Mouse (Mus musculus) hindbrain, embryonic 14.5 days (tissue): Measurements from ENCODE around the gene Rimbp2. TPM values are rescaled to one million over a fixed set of nuclear protein-coding genes. Genes with fewer than 3 reads are reported as not detected.

ENCODE experiments used
- ATAC-seq: fragments of 200-750 bp; cut with Nextera tagmentation; 2 replicates; pipeline ENCODE4 v1.8.0; 2017; ENCODE audit warnings: moderate number of reproducible peaks, mild to moderate bottlenecking, moderate TSS enrichment, moderate library complexity; ENCODE audit not compliant: low FRiP score
- DNase-seq: peaks from one replicate; pipeline ENCODE4 v3.0.0-alpha.2; 2015; ENCODE audit warnings: low spot score
- H3K27ac ChIP-seq: fragments of 300-500 bp; sonication (generic); 2 replicates; pipeline ENCODE4 v1.5.1; 2014; ENCODE audit warnings: mild to moderate bottlenecking, moderate library complexity
- H3K27me3 ChIP-seq: fragments of 300-500 bp; sonication (generic); 2 replicates; pipeline ENCODE4 v1.6.1; 2014; ENCODE audit warnings: mild to moderate bottlenecking, low read length, mixed read lengths; ENCODE audit not compliant: control insufficient read depth, insufficient read depth
- H3K36me3 ChIP-seq: fragments of 300-500 bp; sonication (generic); replicated peaks from 2 replicates; pipeline ENCODE4 v1.6.1; 2014; ENCODE audit not compliant: control insufficient read depth, insufficient read depth
- H3K4me1 ChIP-seq: fragments of 300-500 bp; sonication (generic); replicated peaks from 2 replicates; pipeline ENCODE4 v1.6.1; 2014; ENCODE audit warnings: antibody characterized with exemption, low read length, mixed read lengths; ENCODE audit not compliant: control insufficient read depth, insufficient read depth
- H3K4me2 ChIP-seq: fragments of 300-500 bp; sonication (generic); replicated peaks from 2 replicates; pipeline ENCODE4 v1.6.1; 2014; ENCODE audit warnings: mild to moderate bottlenecking, moderate library complexity
- H3K4me3 ChIP-seq: fragments of 300-500 bp; sonication (generic); replicated peaks from 2 replicates; pipeline ENCODE4 v1.5.1; 2014; ENCODE audit warnings: mild to moderate bottlenecking, low read length
- H3K9ac ChIP-seq: fragments of 300-500 bp; sonication (generic); 2 replicates; pipeline ENCODE4 v1.6.1; 2014
- H3K9me3 ChIP-seq: fragments of 300-500 bp; sonication (generic); 2 replicates; pipeline ENCODE4 v1.6.1; 2016; ENCODE audit warnings: low read length; ENCODE audit not compliant: control insufficient read depth
- WGBS: fragments of 180-500 bp; shearing (Covaris S2); extraction: QIAGEN DNeasy Blood & Tissue Kit; methylation state at CpG from one replicate; pipeline ENCODE4 v1.1.7; 2014; 5-methylcytosine and 5-hydroxymethylcytosine counted together
- polyA plus RNA-seq: library from polyadenylated mRNA; unstranded; fragments of >200 nt; fragmentation: Nextera tagmentation; extraction: Ambion mirVana; gene quantifications from 2 replicates; pipeline ENCODE4 v1.2.1, GENCODE M21; 2014

Gene Rimbp2
- 8.1 and 8.9 TPM in 2 replicates for polyA plus RNA-seq

DNA sequence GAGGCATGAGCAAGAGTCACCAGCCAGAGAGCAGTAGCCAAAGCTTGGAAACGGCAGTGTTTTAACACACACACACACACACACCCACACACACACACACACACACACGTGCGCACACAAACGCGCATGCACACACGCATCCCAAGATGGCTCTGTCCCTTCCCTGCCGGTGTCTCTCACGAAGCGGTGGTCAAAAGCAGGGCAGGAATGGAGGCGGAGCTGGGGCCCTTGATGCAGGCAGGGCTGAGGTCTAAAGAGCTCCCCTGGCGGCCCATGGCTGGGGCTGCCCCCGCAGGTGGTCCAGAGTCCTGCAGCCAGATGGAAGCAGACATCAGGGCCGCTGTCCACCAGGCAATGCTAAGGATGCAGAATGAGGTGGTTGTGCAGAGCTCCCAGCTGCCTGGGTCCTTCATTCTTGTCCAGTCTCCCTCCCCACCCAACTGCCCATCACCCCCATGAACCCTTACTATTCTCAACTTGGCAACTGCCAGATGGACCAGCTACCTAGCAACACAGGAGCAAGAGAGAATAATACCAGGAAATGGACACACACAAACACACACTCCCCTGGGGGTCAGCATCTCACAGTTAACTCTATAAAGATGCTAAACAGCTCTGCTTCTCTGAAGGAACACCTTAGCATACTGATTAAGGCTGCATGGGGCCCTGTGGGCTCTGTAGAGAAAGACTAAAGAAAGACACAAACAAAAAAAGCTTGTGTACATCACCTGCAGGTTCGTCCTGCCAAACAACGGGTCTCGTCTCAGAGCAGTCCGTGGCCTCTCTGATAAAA, at the start of gene Rimbp2:
Gene Rimbp2 (minus strand): TSS at position 209 of the 793 bp plus-strand sequence.
- Histone ChIP-seq H3K36me3 (no peaks in the 10 kb centered on the region), H3K4me1 (peaks cover 12% of the 10 kb centered on the region; the same call in 1 of the 2 replicates), H3K27me3 (no peaks in the 10 kb centered on the region), H3K4me3 (peak within 1 kb of the TSS; percentile 52), H3K4me2 (peak within 1 kb of the TSS; percentile 78), H3K27ac (peak within 1 kb of the TSS; percentile 91), H3K9me3 (peaks cover 7% of the 10 kb centered on the region; the same call in 1 of the 2 replicates), H3K9ac (peak within 1 kb of the TSS; percentile 85)
- WGBS, result 5% methylated on average over 17 of the region's 17 CpGs
- peak; percentile 75 for ATAC-seq
- DNase-seq, result peak; percentile 70

DNA sequence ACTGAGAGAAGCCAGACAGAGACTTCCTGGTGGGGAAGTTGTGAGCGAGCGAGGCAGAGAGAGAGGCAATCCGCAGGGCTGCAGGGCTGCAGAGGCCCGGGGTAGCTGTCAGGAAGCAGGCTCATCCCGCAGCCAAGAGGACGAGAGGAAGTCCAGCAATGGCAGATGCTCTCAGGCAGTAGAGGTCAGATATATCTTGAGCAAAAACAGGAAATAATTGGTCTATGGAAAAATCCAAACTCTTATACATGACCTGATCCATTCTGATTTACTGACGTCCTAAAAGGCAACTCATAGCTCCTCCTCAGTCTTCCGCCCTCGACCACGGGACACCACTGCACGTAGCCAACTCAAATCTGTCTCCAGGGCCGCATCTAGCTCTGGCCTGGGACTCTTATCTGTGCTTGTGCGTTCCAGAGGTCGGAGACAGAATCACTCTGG, 49.3 kb upstream of the Rimbp2 start:
- Histone ChIP-seq H3K4me3 (no peak overlapping the region), H3K9me3 (no peaks in the 10 kb centered on the region), H3K4me2 (no peak overlapping the region), H3K4me1 (peaks cover 17% of the 10 kb centered on the region), H3K36me3 (peaks cover 8% of the 10 kb centered on the region; the same call in 1 of the 2 replicates), H3K27ac (no peak overlapping the region), H3K9ac (no peak overlapping the region), H3K27me3 (no peaks in the 10 kb centered on the region)
- ATAC-seq (no peak), DNase-seq (no peak)
- 56% methylated on average over 14 of the region's 14 CpGs for WGBS

DNA sequence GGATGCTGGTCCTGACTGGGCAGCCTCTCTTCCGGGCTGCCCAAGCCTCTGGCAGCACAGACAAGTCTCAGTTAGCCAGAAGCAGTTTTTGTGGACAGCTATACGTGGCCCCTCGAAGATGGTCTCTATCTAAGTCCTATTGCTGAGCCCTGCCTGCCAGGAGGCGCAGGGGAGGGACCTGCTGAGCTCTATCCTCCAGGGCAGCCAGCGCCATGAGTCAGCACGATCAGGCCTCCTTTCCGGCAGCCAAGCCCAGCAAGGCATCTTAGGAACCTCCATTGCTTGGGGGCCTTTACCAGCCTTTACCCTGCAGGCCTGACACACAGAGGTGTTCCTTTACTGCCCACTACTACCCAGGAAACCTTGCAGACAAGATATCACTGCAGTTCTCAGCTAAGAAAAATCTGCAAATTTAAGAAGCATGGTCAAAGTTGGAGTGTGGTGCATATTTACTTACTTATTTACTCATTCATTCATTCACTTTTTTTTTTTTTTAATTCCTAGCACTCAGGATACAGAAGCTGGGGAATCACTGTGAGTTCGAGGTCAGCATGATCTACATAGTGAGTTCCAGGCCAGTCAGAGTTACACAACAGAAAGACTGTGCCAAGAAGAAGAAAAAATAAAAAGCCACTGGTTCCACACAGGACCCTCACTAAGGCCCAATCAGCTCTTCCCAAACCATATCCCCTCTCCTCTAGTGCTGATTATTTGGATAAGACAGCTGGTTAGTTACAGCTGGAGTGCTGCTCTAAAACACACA, 47.6 kb upstream of the Rimbp2 start:
- 46% methylated on average over 8 of the region's 8 CpGs for WGBS
- Histone ChIP-seq H3K27me3 (no peaks in the 10 kb centered on the region), H3K4me2 (no peak overlapping the region), H3K4me1 (0 out of 2 replicates have a peak, but pooled peaks cover 7% of the 10 kb centered on the region), H3K27ac (no peak overlapping the region), H3K9me3 (no peaks in the 10 kb centered on the region), H3K4me3 (no peak overlapping the region), H3K36me3 (peaks cover 8% of the 10 kb centered on the region), H3K9ac (no peak overlapping the region; the same call in 1 of the 2 replicates)
- ATAC-seq, result no peak
- DNase-seq, result no peak

DNA sequence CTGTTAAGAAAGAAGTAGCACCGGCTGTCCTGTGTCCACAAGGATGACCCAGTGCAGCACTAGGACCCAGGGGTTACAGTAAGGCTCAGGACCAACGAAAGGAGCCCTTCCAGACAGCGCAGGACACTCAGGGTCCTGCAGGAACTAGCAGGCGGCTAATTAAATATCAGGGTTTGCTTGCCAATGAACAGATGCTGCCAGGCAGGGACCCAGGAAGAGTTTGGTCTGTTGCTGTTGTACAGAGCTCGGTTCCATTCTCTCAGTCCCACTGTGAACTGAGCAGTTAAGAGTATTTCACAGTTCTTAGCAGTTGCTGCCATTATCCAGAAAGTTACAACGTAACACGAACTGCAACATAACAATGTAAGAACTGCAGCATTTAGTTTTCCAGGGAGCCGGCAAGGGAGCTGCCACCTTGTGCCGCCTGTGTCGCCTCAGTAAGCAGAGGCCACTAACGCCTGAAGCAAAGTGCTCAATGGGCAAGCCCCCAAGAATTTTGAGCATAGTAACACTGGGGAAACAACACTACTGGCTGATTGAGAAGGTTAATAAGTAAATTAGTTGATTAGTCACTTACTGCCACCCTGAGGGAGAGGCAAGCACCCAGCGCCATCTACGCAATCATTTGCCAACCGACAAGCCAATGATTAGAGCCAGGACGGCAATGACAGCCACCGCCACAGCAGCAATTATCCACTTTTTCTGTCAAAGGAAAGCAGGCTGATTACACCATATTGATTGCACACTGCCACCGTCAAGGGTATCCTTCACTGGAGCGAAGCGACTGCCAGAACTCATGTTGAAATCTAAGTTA, 34.1 kb upstream of the Rimbp2 start:
- peaks cover 47% of the 10 kb centered on the region for H3K36me3 ChIP-seq
- 69% methylated on average over 19 of the region's 19 CpGs for WGBS
- H3K27me3 ChIP-seq, result no peaks in the 10 kb centered on the region

DNA sequence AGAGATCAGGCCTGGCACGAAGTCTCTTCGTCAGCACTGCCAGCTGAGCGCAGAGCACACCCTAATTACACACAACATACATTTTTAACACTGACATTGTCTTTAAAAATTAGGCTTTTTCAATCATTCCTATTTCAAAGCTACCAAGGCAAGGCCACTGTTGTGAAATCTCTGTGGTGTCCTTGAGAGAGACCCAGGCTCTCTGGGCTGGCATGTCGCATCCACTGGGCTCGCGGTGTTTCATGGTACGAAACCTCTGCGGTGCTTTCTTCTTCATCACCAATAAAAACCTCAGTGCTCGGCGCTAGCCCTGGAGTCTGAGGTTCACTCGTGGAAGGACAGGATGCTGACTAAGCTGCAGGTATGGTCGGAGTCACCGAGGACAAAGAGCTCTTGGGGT, 32.7 kb upstream of the Rimbp2 start:
- DNase-seq (no peak), ATAC-seq (no peak)
- H3K4me1 ChIP-seq, result no peaks in the 10 kb centered on the region
- no peak overlapping the region for H3K4me3 ChIP-seq
- no peaks in the 10 kb centered on the region for H3K9me3 ChIP-seq
- 81% methylated on average over 13 of the region's 13 CpGs for WGBS
- no peak overlapping the region for H3K9ac ChIP-seq
- H3K27ac ChIP-seq, result no peak overlapping the region
- no peaks in the 10 kb centered on the region for H3K27me3 ChIP-seq
- peaks cover 33% of the 10 kb centered on the region for H3K36me3 ChIP-seq
- H3K4me2 ChIP-seq, result no peak overlapping the region

More for the DNA sequence above, 34.1 kb upstream of the Rimbp2 start:
- Histone ChIP-seq H3K4me3 (no peak overlapping the region), H3K9me3 (no peaks in the 10 kb centered on the region), H3K9ac (no peak overlapping the region), H3K27ac (no peak overlapping the region), H3K4me2 (no peak overlapping the region), H3K4me1 (no peaks in the 10 kb centered on the region)
- peak; percentile 42 for DNase-seq
- no peak for ATAC-seq

DNA sequence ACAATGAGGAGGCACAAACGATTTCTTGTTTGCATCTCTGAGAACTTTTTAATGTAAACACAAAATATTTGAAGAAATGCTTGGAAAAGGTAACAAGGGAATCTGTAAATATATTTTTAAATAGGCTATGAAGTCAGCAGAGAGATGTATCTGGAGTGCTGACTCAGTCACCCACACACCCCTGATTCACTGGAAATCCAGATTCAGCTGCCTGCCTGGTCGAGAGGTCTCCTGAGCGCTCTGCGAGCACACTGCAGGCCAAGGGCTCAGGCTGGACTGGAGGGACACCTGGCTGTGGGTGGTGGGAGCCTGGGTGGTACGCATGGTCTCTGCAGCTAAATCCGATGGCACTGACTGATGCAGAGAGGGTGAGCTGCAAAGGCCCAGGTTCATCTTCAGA, 31.2 kb upstream of the Rimbp2 start:
- no peak overlapping the region for H3K4me2 ChIP-seq
- peaks cover 21% of the 10 kb centered on the region for H3K36me3 ChIP-seq
- H3K27ac ChIP-seq, result no peak overlapping the region
- WGBS, result 92% methylated on average over 6 of the region's 6 CpGs
- H3K27me3 ChIP-seq, result no peaks in the 10 kb centered on the region
- H3K9ac ChIP-seq, result no peak overlapping the region
- H3K4me3 ChIP-seq, result no peak overlapping the region
- no peak for DNase-seq
- no peaks in the 10 kb centered on the region for H3K9me3 ChIP-seq
- ATAC-seq, result no peak
- no peaks in the 10 kb centered on the region for H3K4me1 ChIP-seq

DNA sequence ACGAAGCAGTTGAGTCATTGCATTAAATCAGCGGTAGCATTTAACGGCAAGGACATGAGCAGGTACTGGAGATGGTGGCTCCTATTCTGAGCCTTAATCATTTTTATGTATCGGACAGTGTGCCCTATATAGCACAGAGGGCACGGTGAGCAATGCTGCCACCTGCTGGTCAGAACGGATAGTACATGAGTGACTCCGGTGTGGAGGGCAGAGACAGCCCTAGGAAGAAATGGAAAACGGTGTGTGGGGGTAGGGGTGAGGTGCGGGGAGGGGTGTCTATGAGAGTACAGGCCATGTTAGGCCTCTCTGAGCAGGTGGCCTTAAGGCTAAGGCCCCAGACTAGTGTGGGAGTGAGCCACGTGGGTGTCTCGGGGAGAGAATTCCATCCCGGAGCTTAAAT, 28.3 kb upstream of the Rimbp2 start:
- ATAC-seq (0 out of 2 replicates have a peak, but pooled peaks have one; percentile 55), DNase-seq (peak; percentile 81)
- no peak overlapping the region for H3K27ac ChIP-seq
- H3K4me2 ChIP-seq, result no peak overlapping the region
- no peak overlapping the region for H3K4me3 ChIP-seq
- H3K27me3 ChIP-seq, result no peaks in the 10 kb centered on the region
- peaks cover 12% of the 10 kb centered on the region for H3K36me3 ChIP-seq
- no peaks in the 10 kb centered on the region for H3K9me3 ChIP-seq
- no peaks in the 10 kb centered on the region for H3K4me1 ChIP-seq
- WGBS, result 26% methylated on average over 12 of the region's 12 CpGs
- no peak overlapping the region for H3K9ac ChIP-seq

DNA sequence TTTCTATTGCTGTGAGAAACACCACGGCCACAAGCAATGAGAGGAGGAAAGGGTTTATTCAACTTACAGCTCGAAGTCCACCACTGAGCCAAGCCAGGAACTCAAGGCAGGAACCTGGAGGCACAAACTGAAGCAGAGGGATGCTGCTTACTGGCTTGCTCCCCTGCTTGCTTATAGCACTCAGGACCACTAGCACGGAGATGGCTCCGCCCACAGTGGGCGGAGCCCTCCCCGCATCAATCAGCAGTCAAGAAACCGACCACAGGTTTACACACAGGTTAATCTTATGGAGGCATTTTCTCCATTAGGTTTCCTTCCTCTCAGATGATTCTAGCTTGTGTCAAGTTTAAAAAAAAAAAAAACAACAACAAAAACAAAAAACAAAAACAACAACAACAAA, 27.6 kb upstream of the Rimbp2 start:
- Histone ChIP-seq H3K27ac (no peak overlapping the region), H3K27me3 (no peaks in the 10 kb centered on the region), H3K4me2 (no peak overlapping the region), H3K4me1 (no peaks in the 10 kb centered on the region), H3K4me3 (no peak overlapping the region), H3K9ac (no peak overlapping the region), H3K9me3 (no peaks in the 10 kb centered on the region), H3K36me3 (peaks cover 12% of the 10 kb centered on the region)
- ATAC-seq (no peak), DNase-seq (no peak)
- 77% methylated on average over 7 of the region's 7 CpGs for WGBS

DNA sequence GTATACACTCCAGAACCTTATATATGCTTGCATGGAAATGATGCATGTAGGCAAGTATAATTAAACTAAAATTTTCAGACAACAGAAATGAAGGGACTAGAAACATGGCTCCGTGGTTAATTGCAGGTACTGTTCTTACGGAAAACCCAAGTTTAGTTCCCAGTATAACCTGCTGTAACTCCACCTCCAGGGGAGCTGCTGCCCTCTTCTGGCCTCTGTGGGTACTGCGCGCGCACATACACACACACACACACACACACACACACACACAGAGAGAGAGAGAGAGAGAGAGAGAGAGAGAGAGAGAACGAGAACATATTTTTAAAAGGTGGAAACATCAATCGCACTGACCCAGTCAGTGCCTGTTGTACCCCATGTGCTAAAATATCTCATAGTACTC, 25.7 kb upstream of the Rimbp2 start:
- H3K27ac ChIP-seq, result no peak overlapping the region
- 93% methylated on average over 7 of the region's 7 CpGs for WGBS

More for the DNA sequence above, 25.7 kb upstream of the Rimbp2 start:
- Histone ChIP-seq H3K4me1 (no peaks in the 10 kb centered on the region), H3K9ac (no peak overlapping the region), H3K4me3 (no peak overlapping the region), H3K4me2 (no peak overlapping the region), H3K9me3 (no peaks in the 10 kb centered on the region), H3K36me3 (no peaks in the 10 kb centered on the region), H3K27me3 (no peaks in the 10 kb centered on the region)
- DNase-seq (no peak), ATAC-seq (no peak)
